Mouse (Mus musculus) midbrain, embryonic 16.5 days (tissue): ENCODE results near the gene Tet3. TPM values are rescaled to one million over a fixed set of nuclear protein-coding genes. Genes with fewer than 3 reads are reported as not detected.

Experiments
- ATAC-seq: fragments of 200-750 bp; cut with Nextera tagmentation; 2 replicates; pipeline ENCODE4 v1.8.0; 2017; ENCODE audit warnings: moderate TSS enrichment
- H3K27ac ChIP-seq: fragments of 300-500 bp; sonication (generic); 2 replicates; pipeline ENCODE4 v1.5.1; 2014; ENCODE audit warnings: mild to moderate bottlenecking, low read length, mixed read lengths
- H3K27me3 ChIP-seq: fragments of 300-500 bp; sonication (generic); 2 replicates; pipeline ENCODE4 v1.6.1; 2014; ENCODE audit warnings: low read depth, low read length, mixed read lengths; ENCODE audit not compliant: control insufficient read depth, insufficient read depth
- H3K36me3 ChIP-seq: fragments of 300-500 bp; sonication (generic); 2 replicates; pipeline ENCODE4 v1.6.1; 2014; ENCODE audit warnings: mild to moderate bottlenecking, low read length, moderate library complexity, mixed read lengths; ENCODE audit not compliant: control insufficient read depth, insufficient read depth
- H3K4me1 ChIP-seq: fragments of 300-500 bp; sonication (generic); 2 replicates; pipeline ENCODE4 v1.6.1; 2014; ENCODE audit warnings: mild to moderate bottlenecking, low read length, mixed read lengths; ENCODE audit not compliant: control insufficient read depth, insufficient read depth
- H3K4me2 ChIP-seq: fragments of 300-500 bp; sonication (generic); 2 replicates; pipeline ENCODE4 v1.6.1; 2014; ENCODE audit warnings: mild to moderate bottlenecking, low read length, mixed read lengths
- H3K4me3 ChIP-seq: fragments of 300-500 bp; sonication (generic); 2 replicates; pipeline ENCODE4 v1.5.1; 2014; ENCODE audit warnings: low read depth, mild to moderate bottlenecking, low read length, moderate library complexity, mixed read lengths
- H3K9ac ChIP-seq: fragments of 300-500 bp; sonication (generic); 2 replicates; pipeline ENCODE4 v1.6.1; 2014; ENCODE audit warnings: low read depth, low read length, mixed read lengths
- H3K9me3 ChIP-seq: fragments of 300-500 bp; sonication (generic); replicated peaks from 2 replicates; pipeline ENCODE4 v1.6.1; 2014; ENCODE audit warnings: mild to moderate bottlenecking, low read length, mixed read lengths; ENCODE audit not compliant: control insufficient read depth, poor library complexity, severe bottlenecking
- WGBS: fragments of 180-500 bp; shearing (Covaris S2); extraction: QIAGEN DNeasy Blood & Tissue Kit; methylation state at CpG from one replicate; pipeline ENCODE4 v1.1.7; 2014; 5-methylcytosine and 5-hydroxymethylcytosine counted together
- polyA plus RNA-seq: library from polyadenylated mRNA; unstranded; fragments of >200 nt; fragmentation: Nextera tagmentation; extraction: Ambion mirVana; gene quantifications from 2 replicates; pipeline ENCODE4 v1.2.1, GENCODE M21; 2015

Gene Tet3
- polyA plus RNA-seq, 1 experiment from 2014 or later = 53.2 TPM

GRCm38 (mm10) chr6:83415356-83415940 lies 43.4 kb downstream of the Tet3 start:
- Histone ChIP-seq H3K27me3 (no peaks in the 10 kb centered on the region), H3K36me3 (no peaks in the 10 kb centered on the region), H3K27ac (no peak overlapping the region), H3K4me2 (no peak overlapping the region), H3K9me3 (no peaks in the 10 kb centered on the region), H3K9ac (no peak overlapping the region), H3K4me3 (no peak overlapping the region), H3K4me1 (peaks cover 45% of the 10 kb centered on the region)
- ATAC-seq = no peak
- 83% methylated on average over 12 of the region's 12 CpGs for WGBS

GRCm38 (mm10) chr6:83414601-83415355 lies 44.1 kb downstream of the Tet3 start:
- Histone ChIP-seq H3K4me2 (no peak overlapping the region), H3K4me1 (peaks cover 47% of the 10 kb centered on the region), H3K9me3 (no peaks in the 10 kb centered on the region), H3K9ac (no peak overlapping the region), H3K4me3 (no peak overlapping the region), H3K27ac (no peak overlapping the region), H3K36me3 (no peaks in the 10 kb centered on the region), H3K27me3 (no peaks in the 10 kb centered on the region)
- no peak for ATAC-seq
- WGBS = 82% methylated on average over 9 of the region's 9 CpGs

GRCm38 (mm10) chr6:83413686-83414085 lies 45.2 kb downstream of the Tet3 start:
- no peak overlapping the region for H3K9ac ChIP-seq
- no peaks in the 10 kb centered on the region for H3K9me3 ChIP-seq
- no peaks in the 10 kb centered on the region for H3K27me3 ChIP-seq
- no peak overlapping the region for H3K27ac ChIP-seq
- no peak overlapping the region for H3K4me2 ChIP-seq
- peaks cover 45% of the 10 kb centered on the region for H3K4me1 ChIP-seq
- H3K36me3 ChIP-seq = no peaks in the 10 kb centered on the region
- ATAC-seq = no peak
- H3K4me3 ChIP-seq = no peak overlapping the region
- 50% methylated on average over 1 of the region's 1 CpGs for WGBS

- WGBS = 34% methylated on average over 5 of the region's 5 CpGs
- H3K9me3 ChIP-seq = no peaks in the 10 kb centered on the region
Measured at GRCm38 (mm10) chr6:83412854-83413401, 46.0 kb downstream of the Tet3 start.

GRCm38 (mm10) chr6:83412362-83412853 lies 46.5 kb downstream of the Tet3 start:
- peaks cover 39% of the 10 kb centered on the region for H3K4me1 ChIP-seq
- WGBS = 74% methylated on average over 10 of the region's 10 CpGs
- H3K4me2 ChIP-seq = no peak overlapping the region
- H3K9me3 ChIP-seq = no peaks in the 10 kb centered on the region
- no peaks in the 10 kb centered on the region for H3K27me3 ChIP-seq
- ATAC-seq = peak; percentile 15
- H3K9ac ChIP-seq = no peak overlapping the region
- H3K27ac ChIP-seq = no peak overlapping the region; the same call in 1 of the 2 replicates
- no peak overlapping the region for H3K4me3 ChIP-seq
- no peaks in the 10 kb centered on the region for H3K36me3 ChIP-seq

More at GRCm38 (mm10) chr6:83412854-83413401, 46.0 kb downstream of the Tet3 start:
- H3K4me3 ChIP-seq = no peak overlapping the region
- peak; percentile 37 for ATAC-seq
- peaks cover 40% of the 10 kb centered on the region for H3K4me1 ChIP-seq
- no peaks in the 10 kb centered on the region for H3K27me3 ChIP-seq
- no peak overlapping the region; the same call in 1 of the 2 replicates for H3K27ac ChIP-seq
- H3K9ac ChIP-seq = no peak overlapping the region
- H3K36me3 ChIP-seq = no peaks in the 10 kb centered on the region
- no peak overlapping the region for H3K4me2 ChIP-seq

- no peak for ATAC-seq
- H3K9ac ChIP-seq = no peak overlapping the region; the same call in 1 of the 2 replicates
- H3K4me2 ChIP-seq = no peak overlapping the region
- H3K36me3 ChIP-seq = no peaks in the 10 kb centered on the region
- no peak overlapping the region for H3K27ac ChIP-seq
- no peaks in the 10 kb centered on the region for H3K27me3 ChIP-seq
- peaks cover 33% of the 10 kb centered on the region for H3K4me1 ChIP-seq
- H3K4me3 ChIP-seq = no peak overlapping the region
- WGBS = 90% methylated on average over 9 of the region's 9 CpGs
- no peaks in the 10 kb centered on the region for H3K9me3 ChIP-seq
Measured at GRCm38 (mm10) chr6:83411635-83412361, 47.1 kb downstream of the Tet3 start.

GRCm38 (mm10) chr6:83410046-83410706 lies 48.7 kb downstream of the Tet3 start:
- H3K9ac ChIP-seq = no peak overlapping the region
- WGBS = 46% methylated on average over 9 of the region's 9 CpGs
- no peaks in the 10 kb centered on the region for H3K27me3 ChIP-seq
- H3K4me3 ChIP-seq = no peak overlapping the region
- no peaks in the 10 kb centered on the region for H3K36me3 ChIP-seq
- peaks cover 31% of the 10 kb centered on the region for H3K4me1 ChIP-seq
- no peak overlapping the region for H3K27ac ChIP-seq
- H3K4me2 ChIP-seq = no peak overlapping the region
- H3K9me3 ChIP-seq = no peaks in the 10 kb centered on the region
- ATAC-seq = peak; percentile 37; the same call in 1 of the 2 replicates

GRCm38 (mm10) chr6:83408510-83408909 lies 50.4 kb downstream of the Tet3 start:
- no peak overlapping the region for H3K9ac ChIP-seq
- H3K27ac ChIP-seq = no peak overlapping the region
- H3K4me3 ChIP-seq = no peak overlapping the region
- 91% methylated on average over 9 of the region's 9 CpGs for WGBS
- no peaks in the 10 kb centered on the region for H3K9me3 ChIP-seq
- peaks cover 11% of the 10 kb centered on the region for H3K36me3 ChIP-seq
- no peaks in the 10 kb centered on the region for H3K27me3 ChIP-seq
- peaks cover 28% of the 10 kb centered on the region for H3K4me1 ChIP-seq
- no peak overlapping the region for H3K4me2 ChIP-seq
- no peak for ATAC-seq
